Mouse (Mus musculus) activated CD4-positive, CD25-positive, alpha-beta regulatory T cell, adult 4 months (primary cell): Measurements from ENCODE around the gene Zfp641. TPM values are rescaled to one million over a fixed set of nuclear protein-coding genes. Genes with fewer than 3 reads are reported as not detected.

Source experiments
- ATAC-seq: one replicate; pipeline ENCODE4 v1.8.0; 2017
- polyA plus RNA-seq, 2 experiments: library from polyadenylated mRNA; unstranded; fragments of 100-300 nt; shearing (Covaris generic); gene quantifications; one replicate each; pipeline ENCODE4 v1.2.1; 2017

Zfp641 gene
- polyA plus RNA-seq: not detected

GRCm38 (mm10) chr15:98295628-98296551 lies at the start of gene Zfp641:
Zfp641 (minus strand) TSS chr15:98296161.
- no peak for ATAC-seq

GRCm38 (mm10) chr15:98340887-98341286 lies 44.9 kb upstream of the Zfp641 start, which contains the start of gene Olfr284:
Olfr284 (minus strand) TSS chr15:98340987.
- no peak for ATAC-seq

- ATAC-seq: no peak
Observed at GRCm38 (mm10) chr15:98317177-98317724, 21.3 kb upstream of the Zfp641 start, which contains the start of gene Olfr285. Olfr285 (minus strand) TSS chr15:98317353.

- ATAC-seq: no peak
Observed at GRCm38 (mm10) chr15:98315703-98316102, 19.7 kb upstream of the Zfp641 start.

- ATAC-seq: no peak
Observed at GRCm38 (mm10) chr15:98293651-98294050, 2.3 kb downstream of the Zfp641 start.

GRCm38 (mm10) chr15:98288566-98288965 lies 7.4 kb downstream of the Zfp641 start:
- ATAC-seq: no peak

GRCm38 (mm10) chr15:98286418-98286817 lies 9.5 kb downstream of the Zfp641 start:
- ATAC-seq: no peak

GRCm38 (mm10) chr15:98257776-98258175 lies 38.2 kb downstream of the Zfp641 start:
- ATAC-seq: no peak

DNA sequence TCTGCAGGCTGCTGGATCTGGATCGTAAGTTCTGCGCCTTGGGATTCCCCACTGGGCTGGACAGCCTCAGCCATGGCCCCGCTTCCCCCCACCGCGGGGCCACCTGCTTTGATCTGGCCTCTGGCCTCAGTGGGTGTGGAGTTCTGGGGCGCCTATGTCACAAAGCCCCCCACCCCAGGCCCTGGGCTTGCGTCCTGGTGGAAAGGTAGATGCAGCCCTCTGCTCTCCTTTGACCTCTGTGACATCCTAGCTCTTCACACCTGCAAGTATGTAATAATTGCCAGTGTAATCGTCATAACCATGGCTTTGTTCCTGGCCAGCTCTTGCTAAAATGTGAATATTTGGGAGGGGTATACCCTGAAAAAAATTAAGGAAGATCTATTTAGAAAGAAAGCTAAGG lies 38.8 kb downstream of the Zfp641 start, which contains the start of gene H1fnt:
Gene H1fnt (minus strand): TSS at position 101 of the 400 bp plus-strand sequence.
- no peak for ATAC-seq

- ATAC-seq: no peak
Observed at GRCm38 (mm10) chr15:98256271-98256670, 39.7 kb downstream of the Zfp641 start.

Other genes starting within 250 kb of the Zfp641 start
- 1 to 10 TPM; 5.0 to 6.8 TPM for gene Pfkm, start 203.6 kb downstream of the Zfp641 start, polyA plus RNA-seq
- gene Senp1, start 202.4 kb downstream of the Zfp641 start, polyA plus RNA-seq: 10 to 100 TPM; 27.5 to 31.6 TPM
- 10 to 100 TPM; 36.6 to 43.2 TPM for gene Asb8, start 130.5 kb downstream of the Zfp641 start, polyA plus RNA-seq
- under 1 TPM in 1 of 2 experiments, not detected in 1; 0.25 TPM for gene Ccdc184, start 129.0 kb downstream of the Zfp641 start, polyA plus RNA-seq
- not detected for gene Olfr288, start 100.6 kb downstream of the Zfp641 start, polyA plus RNA-seq
- gene Gm44579, start 75.2 kb downstream of the Zfp641 start, polyA plus RNA-seq: not detected
- gene Olfr287, start 75.1 kb downstream of the Zfp641 start, polyA plus RNA-seq: not detected
- not detected for gene Olfr286, start 61.7 kb downstream of the Zfp641 start, polyA plus RNA-seq
- not detected for gene H1fnt, start 38.9 kb downstream of the Zfp641 start, polyA plus RNA-seq
- not detected for gene Olfr285, start 21.2 kb upstream of the Zfp641 start, polyA plus RNA-seq
- gene Olfr284, start 44.8 kb upstream of the Zfp641 start, polyA plus RNA-seq: not detected
- not detected for gene Olfr283, start 84.8 kb upstream of the Zfp641 start, polyA plus RNA-seq
- gene Olfr282, start 135.1 kb upstream of the Zfp641 start, polyA plus RNA-seq: not detected
- gene Olfr281, start 156.4 kb upstream of the Zfp641 start, polyA plus RNA-seq: not detected
- gene OR5BS1P, start 173.7 kb upstream of the Zfp641 start, polyA plus RNA-seq: under 1 TPM in 1 of 2 experiments, not detected in 1; 0.07 TPM
- gene Lalba, start 186.6 kb upstream of the Zfp641 start, polyA plus RNA-seq: not detected
- not detected for gene Olfr279, start 196.2 kb upstream of the Zfp641 start, polyA plus RNA-seq
- gene Kansl2, start 238.1 kb upstream of the Zfp641 start, polyA plus RNA-seq: 10 to 100 TPM; 29.0 to 35.9 TPM